Mouse (Mus musculus) small intestine, adult 2 months (tissue): ENCODE results near the gene Ttc38. TPM values are rescaled to one million over a fixed set of nuclear protein-coding genes. Genes with fewer than 3 reads are reported as not detected.

ENCODE experiments used
- H3K27ac ChIP-seq: fragments of 200-500 bp; 2 replicates; pipeline ENCODE4 v1.5.1; 2012; ENCODE audit warnings: low read depth, low read length, control low read depth, inconsistent platforms; ENCODE audit not compliant: insufficient read depth
- H3K27me3 ChIP-seq: fragments of 200-500 bp; 2 replicates; pipeline ENCODE4 v1.6.1; 2012; ENCODE audit warnings: mild to moderate bottlenecking, moderate library complexity, low read length, inconsistent platforms; ENCODE audit not compliant: control insufficient read depth, insufficient read depth
- H3K36me3 ChIP-seq: fragments of 200-500 bp; 2 replicates; pipeline ENCODE4 v1.6.1; 2012; ENCODE audit warnings: mild to moderate bottlenecking, low read length, control low read depth, inconsistent platforms; ENCODE audit not compliant: control insufficient read depth, insufficient read depth
- H3K4me1 ChIP-seq: fragments of 200-500 bp; 2 replicates; pipeline ENCODE4 v1.6.1; 2012; ENCODE audit warnings: low read length, inconsistent platforms, mixed read lengths; ENCODE audit not compliant: control insufficient read depth, insufficient read depth, insufficient read length
- H3K4me3 ChIP-seq: fragments of 200-500 bp; 2 replicates; pipeline ENCODE4 v1.5.1; 2012; ENCODE audit warnings: low read depth, mild to moderate bottlenecking, control low read depth, inconsistent platforms, low read length, moderate library complexity
- CTCF ChIP-seq: fragments of 200-500 bp; IDR thresholded peaks from 2 replicates; pipeline ENCODE4 v1.5.1; 2012; ENCODE audit warnings: low read depth, mild to moderate bottlenecking, control low read depth, inconsistent platforms, low read length, moderate library complexity, mixed read lengths; ENCODE audit not compliant: insufficient replicate concordance, insufficient read length; ENCODE audit errors: extremely low read depth
- POLR2A ChIP-seq: fragments of 200-500 bp; IDR thresholded peaks from 2 replicates; pipeline ENCODE4 v1.6.1; 2012; ENCODE audit warnings: low read depth, mild to moderate bottlenecking, control low read depth, inconsistent platforms, low read length, moderate library complexity
- WGBS: fragments of 180-500 bp; shearing (Covaris S2); methylation state at CpG from one replicate; pipeline ENCODE4 v1.1.7; 2018; 5-methylcytosine and 5-hydroxymethylcytosine counted together
- polyA plus RNA-seq: library from polyadenylated mRNA; depleted of rRNA; stranded (reverse); fragments of >200 nt; gene quantifications from 2 replicates; pipeline ENCODE4 v1.2.3, GENCODE M21; 2012

Ttc38 gene
- polyA plus RNA-seq, 1 experiment = 8.1 TPM

GRCm38 (mm10) chr15:85791449-85791848, 40.7 kb upstream of the Ttc38 start:
- H3K4me3 ChIP-seq = no peak overlapping the region
- WGBS = 93% methylated on average over 4 of the region's 4 CpGs
- no peaks in the 10 kb centered on the region for H3K27me3 ChIP-seq
- peaks cover 40% of the 10 kb centered on the region for H3K36me3 ChIP-seq
- no peak overlapping the region for H3K27ac ChIP-seq
- TF ChIP-seq POLR2A (no peak), CTCF (no peak)
- H3K4me1 ChIP-seq = peaks cover 3% of the 10 kb centered on the region; the same call in 1 of the 2 replicates

GRCm38 (mm10) chr15:85792819-85793218, 39.3 kb upstream of the Ttc38 start:
- H3K27me3 ChIP-seq = no peaks in the 10 kb centered on the region
- H3K36me3 ChIP-seq = peaks cover 40% of the 10 kb centered on the region
- 65% methylated on average over 1 of the region's 1 CpGs for WGBS

GRCm38 (mm10) chr15:85795516-85795915, 36.6 kb upstream of the Ttc38 start:
- H3K27ac ChIP-seq = no peak overlapping the region
- no peak overlapping the region for H3K4me3 ChIP-seq
- peaks cover 3% of the 10 kb centered on the region; the same call in 1 of the 2 replicates for H3K4me1 ChIP-seq
- 81% methylated on average over 6 of the region's 6 CpGs for WGBS
- H3K36me3 ChIP-seq = peaks cover 47% of the 10 kb centered on the region
- H3K27me3 ChIP-seq = no peaks in the 10 kb centered on the region
- no peak for TF ChIP-seq CTCF
- TF ChIP-seq POLR2A = no peak

More at GRCm38 (mm10) chr15:85792819-85793218, 39.3 kb upstream of the Ttc38 start:
- Histone ChIP-seq H3K27ac (no peak overlapping the region), H3K4me1 (peaks cover 3% of the 10 kb centered on the region; the same call in 1 of the 2 replicates), H3K4me3 (no peak overlapping the region)
- TF ChIP-seq CTCF = no peak
- no peak for TF ChIP-seq POLR2A

DNA sequence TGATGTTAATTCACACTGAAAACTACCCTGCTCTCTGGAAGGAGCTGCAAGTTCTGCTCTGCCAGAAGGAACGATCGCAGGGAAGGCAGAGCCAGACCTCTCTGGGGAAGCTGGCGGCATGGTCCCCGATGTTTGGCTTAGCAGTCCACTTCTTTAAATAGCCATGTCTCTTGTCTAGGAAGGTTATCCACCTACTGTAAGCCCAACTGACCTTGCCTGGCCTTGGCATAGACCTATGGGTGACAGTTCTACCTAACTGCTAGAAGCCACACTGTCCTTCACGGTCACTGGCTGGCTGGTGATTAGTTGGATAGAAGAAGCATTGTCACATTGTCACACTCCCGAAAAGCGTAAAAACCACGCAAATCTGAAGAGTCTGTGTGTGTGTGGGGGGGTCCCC, 33.4 kb upstream of the Ttc38 start:
- WGBS = 96% methylated on average over 8 of the region's 8 CpGs
- Histone ChIP-seq H3K27ac (no peak overlapping the region), H3K27me3 (no peaks in the 10 kb centered on the region), H3K36me3 (peaks cover 45% of the 10 kb centered on the region), H3K4me3 (no peak overlapping the region), H3K4me1 (no peaks in the 10 kb centered on the region)
- TF ChIP-seq POLR2A (no peak), CTCF (no peak)

GRCm38 (mm10) chr15:85802931-85803330, 29.2 kb upstream of the Ttc38 start:
- Histone ChIP-seq H3K4me1 (no peaks in the 10 kb centered on the region), H3K27me3 (no peaks in the 10 kb centered on the region), H3K36me3 (peaks cover 35% of the 10 kb centered on the region), H3K27ac (no peak overlapping the region), H3K4me3 (no peak overlapping the region)
- 88% methylated on average over 2 of the region's 2 CpGs for WGBS
- TF ChIP-seq CTCF (no peak), POLR2A (no peak)

- H3K36me3 ChIP-seq = peaks cover 13% of the 10 kb centered on the region
- no peaks in the 10 kb centered on the region for H3K27me3 ChIP-seq
- no peaks in the 10 kb centered on the region for H3K4me1 ChIP-seq
- no peak overlapping the region for H3K4me3 ChIP-seq
- WGBS = 70% methylated on average over 4 of the region's 4 CpGs
- no peak for TF ChIP-seq POLR2A
- TF ChIP-seq CTCF = no peak
- no peak overlapping the region for H3K27ac ChIP-seq
Measured at GRCm38 (mm10) chr15:85806886-85807285, 25.2 kb upstream of the Ttc38 start.

DNA sequence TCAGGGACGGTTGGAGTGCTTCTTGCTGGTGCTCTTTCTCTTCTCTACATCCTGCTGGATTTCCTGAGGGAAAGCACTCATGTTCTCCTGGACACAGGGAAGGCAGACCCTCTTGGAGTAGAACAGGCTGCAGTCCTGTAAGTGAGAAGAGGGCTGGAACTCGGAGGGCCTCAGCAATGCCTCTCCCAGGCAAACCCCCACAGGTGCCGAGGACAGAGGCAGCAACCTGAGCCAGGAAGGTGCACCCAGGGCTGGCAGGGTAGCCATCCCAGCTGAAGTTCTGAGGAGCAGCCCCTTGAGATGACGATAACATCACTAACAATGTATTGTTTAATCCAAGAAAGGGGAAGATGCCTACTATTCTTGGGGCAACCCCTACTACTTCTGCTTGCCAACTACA, 24.7 kb upstream of the Ttc38 start:
- Histone ChIP-seq H3K27ac (no peak overlapping the region), H3K27me3 (no peaks in the 10 kb centered on the region), H3K36me3 (peaks cover 11% of the 10 kb centered on the region), H3K4me1 (no peaks in the 10 kb centered on the region), H3K4me3 (no peak overlapping the region)
- no peak for TF ChIP-seq POLR2A
- 86% methylated on average over 4 of the region's 4 CpGs for WGBS

- no peaks in the 10 kb centered on the region for H3K27me3 ChIP-seq
- TF ChIP-seq CTCF (no peak), POLR2A (no peak)
- no peak overlapping the region for H3K27ac ChIP-seq
- WGBS = 79% methylated on average over 6 of the region's 6 CpGs
- H3K4me1 ChIP-seq = no peaks in the 10 kb centered on the region
- peaks cover 9% of the 10 kb centered on the region; the same call in 1 of the 2 replicates for H3K36me3 ChIP-seq
- no peak overlapping the region for H3K4me3 ChIP-seq
Measured at GRCm38 (mm10) chr15:85808031-85808430, 24.1 kb upstream of the Ttc38 start.
